Mouse (Mus musculus) gastrocnemius, adult 18-20 months (tissue): ENCODE data around the gene C1galt1. TPM values are rescaled to one million over a fixed set of nuclear protein-coding genes. Genes with fewer than 3 reads are reported as not detected.

ENCODE experiments used
- DNase-seq: peaks from one replicate; pipeline ENCODE4 v3.0.0; 2021; ENCODE audit warnings: low spot score
- total RNA-seq, 2 experiments: library from RNA; stranded (reverse); gene quantifications; 2 replicates each; pipeline ENCODE4 v1.2.3; 2021

Gene C1galt1
- total RNA-seq, 2 experiments from 2014 or later: 14.1 to 14.3 TPM

DNA sequence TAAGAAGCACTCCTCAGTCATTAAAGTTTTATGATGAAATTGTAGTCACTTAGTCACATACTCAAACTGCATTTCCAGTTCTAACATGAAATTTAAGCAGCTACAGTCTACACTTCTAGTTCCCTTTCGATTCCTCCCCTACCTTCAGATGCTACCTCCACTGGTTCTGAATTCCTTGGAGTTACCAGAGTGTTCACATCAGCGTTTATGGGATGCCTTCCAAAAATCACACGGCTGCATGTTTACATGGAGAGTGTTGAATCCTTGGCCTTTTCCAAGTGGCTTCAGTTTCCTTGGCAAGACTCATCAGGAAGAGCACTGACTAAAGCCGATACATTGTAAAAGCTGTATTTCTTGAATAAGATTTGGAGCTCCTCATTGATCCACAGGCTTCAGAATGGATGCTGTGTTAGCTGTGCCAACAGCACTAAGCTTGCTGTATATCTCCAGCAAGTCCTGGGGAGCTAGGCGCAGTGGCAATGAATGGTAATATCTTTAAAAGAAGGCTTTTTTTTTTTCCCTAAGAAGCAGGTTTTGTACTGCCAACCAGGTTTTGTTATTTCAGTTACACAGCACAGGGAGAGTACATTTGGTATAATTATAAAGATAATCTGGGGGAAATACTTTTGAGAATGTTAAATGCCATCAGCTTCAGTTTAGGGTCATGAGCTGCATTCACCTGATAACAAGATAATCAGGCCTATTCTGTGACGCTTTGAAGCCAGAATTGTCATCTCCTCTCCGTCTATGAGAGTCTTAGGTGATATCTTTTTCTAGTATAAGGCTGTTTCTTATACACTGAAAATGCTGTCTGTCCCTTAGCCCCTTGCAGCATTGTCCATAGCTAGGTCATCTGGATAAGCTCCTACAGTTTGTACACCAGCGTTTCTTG, 13.0 kb downstream of the C1galt1 start:
- DNase-seq: no peak

DNA sequence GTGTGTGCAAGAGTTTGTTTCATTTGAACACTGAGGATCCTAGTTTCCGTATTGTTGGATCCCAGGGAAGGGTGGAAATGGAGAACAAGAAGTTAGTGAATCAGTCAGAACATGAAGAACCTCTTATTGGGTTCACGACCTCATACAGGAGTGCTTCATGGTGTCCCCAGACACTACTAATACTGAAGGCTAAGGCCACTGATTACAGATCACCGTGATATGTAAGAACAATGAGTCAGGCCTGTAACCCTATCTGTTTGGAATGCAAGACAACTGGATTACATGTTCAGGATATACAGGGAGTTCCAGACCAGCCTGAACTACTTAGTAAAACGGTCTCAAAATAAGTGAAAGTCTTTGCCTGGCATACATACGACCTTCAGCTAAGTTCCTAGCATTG, 13.9 kb downstream of the C1galt1 start:
- DNase-seq: peak; percentile 30

DNA sequence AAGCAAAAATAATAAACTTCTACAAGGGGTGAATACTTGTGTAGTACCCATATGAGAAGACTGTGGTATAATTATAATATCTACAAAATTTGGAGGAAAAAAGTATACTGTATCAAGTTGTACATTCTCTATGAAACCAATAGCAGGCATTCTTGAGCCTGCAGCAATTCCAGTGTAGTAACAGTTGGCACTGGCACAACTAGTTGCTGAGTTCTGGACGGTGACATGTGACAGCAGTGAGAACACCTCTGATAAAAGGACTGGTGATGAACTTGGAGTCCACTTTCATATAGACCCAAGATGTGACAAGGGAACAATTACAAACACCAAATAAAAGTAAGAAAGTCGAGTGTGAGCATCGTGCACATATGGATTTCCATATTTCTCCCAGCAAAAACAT, 14.5 kb downstream of the C1galt1 start:
- DNase-seq: no peak

DNA sequence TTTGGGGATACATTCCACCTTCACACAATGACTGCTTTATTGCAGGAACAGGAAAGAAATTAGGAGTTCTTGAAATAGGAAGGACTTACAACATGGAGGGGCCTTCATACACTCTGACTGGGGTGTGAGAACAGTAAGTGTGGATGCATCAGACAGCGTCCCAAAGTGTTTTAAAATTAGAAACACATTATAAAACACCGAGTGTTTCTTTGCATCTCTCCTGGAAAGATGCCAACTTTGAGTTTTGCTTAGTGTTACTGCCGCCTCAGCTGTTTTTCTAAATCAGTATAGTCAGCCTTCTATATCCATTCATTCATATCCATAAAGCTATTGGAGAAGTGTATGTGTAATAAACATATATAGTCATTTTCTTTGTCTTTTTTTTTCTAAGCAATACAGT, 16.4 kb downstream of the C1galt1 start:
- DNase-seq: no peak

DNA sequence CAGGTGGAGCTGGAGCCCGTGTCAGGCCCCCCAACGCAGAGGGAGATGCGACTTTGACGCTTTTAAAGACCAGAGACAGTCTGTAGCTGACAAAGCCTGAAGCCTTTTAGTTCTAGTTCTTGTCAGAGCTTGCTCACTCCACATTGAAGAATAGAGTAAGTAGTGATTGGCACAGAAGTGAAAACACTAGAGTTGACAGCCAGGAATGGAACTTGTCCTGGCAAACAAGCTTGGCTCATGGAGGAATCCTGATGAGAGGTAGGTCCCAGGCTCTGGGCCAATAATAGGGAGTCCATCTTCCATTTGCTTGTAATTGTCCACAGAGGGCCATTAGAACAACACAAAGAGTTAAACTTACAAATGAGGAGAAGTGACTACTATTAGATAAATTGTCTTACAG, 18.7 kb downstream of the C1galt1 start:
- DNase-seq: no peak

DNA sequence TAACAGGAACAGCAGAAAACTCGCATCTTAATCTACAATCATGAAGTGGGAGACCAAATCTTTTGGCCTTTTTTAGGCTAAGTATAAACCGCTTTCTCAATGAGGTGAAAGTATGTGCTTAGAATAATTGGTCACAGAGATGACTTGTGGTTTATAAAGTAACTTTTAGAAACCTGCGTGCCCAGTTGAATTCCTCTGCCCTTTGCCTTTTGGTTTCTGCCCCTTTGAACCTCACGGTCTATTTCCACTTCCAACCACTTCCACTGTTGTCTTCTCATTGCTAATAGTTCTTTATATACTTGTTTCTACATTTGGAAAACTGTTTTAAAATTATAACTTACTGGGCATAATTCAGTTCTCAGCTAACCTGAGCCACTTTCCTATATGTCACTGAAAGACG, 32.2 kb downstream of the C1galt1 start:
- no peak for DNase-seq

DNA sequence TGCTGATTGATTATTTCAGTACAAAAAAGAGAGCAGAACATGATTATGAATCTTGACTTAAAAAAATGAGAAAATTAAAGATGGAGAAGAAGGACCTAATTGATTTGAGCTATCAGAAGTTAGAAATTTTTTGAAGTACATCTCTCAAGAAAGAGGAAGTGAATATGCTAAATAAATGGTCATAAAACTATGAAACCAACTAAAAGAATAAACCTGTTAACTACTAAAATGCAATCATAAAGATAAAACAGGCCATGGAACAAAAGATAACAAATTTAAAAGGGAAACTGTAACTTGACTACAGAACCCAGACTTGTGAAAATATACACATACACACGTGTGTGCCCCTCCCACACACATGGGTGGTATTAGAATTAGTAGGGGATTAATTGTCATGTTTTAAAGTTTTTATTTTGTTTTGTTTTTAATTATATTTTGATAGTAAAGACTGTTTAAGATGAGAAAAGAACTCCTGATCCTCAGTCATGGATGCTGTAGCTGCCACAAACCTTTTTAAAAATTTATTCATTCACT, 37.0 kb downstream of the C1galt1 start:
- no peak for DNase-seq

DNA sequence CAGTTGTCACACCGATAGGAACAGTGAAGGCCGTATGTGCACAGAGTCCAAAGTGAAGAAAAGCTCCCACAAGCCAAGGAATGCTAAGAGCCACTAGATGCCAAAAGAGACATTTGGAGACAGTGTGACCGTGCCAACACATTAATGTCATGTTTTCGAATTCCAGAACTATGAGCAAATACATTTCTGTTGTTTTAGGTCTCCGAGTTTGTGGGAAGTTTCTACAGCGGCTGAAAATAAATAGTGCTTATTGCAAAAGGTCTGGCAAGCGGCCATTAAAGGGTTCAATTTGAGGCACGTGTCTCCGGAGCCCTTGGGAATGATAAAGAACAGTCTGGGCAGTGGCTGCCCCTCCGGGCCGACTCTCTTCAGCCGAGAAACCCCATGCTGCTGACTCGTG, 37.9 kb downstream of the C1galt1 start:
- peak; percentile 77 for DNase-seq

DNA sequence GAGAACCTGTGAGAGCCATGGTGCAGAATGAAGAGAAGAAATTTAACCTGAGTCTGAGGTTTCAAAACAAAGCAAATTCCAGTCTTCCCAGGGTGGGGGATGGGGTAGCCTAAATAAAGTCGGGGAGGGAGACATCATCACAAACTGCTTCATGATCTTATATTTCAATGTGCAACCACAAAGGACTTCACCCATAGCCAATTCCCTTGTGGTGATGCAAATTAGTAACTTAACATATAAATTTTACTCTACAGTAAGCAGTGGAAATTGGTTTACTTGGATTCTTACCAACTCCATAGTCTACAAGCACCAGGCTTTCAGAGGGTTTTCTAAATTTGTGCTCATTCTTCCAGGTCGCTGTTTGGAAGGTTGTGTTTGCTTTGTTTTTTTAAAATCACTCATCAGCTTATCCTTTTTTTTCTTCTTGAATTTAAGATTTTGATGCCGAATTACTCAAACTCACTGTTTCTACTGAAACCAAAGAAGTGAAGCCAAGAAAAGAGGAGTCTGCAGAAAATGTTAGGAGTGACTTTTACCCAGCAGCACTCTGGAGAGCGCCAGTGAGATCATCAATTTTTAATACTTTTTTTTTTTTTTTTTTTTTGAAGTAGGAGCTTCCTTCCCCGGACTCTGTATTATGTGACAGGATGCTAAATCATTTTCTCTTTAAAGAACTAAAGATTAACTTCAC, 41.5 kb downstream of the C1galt1 start:
- DNase-seq: no peak

DNA sequence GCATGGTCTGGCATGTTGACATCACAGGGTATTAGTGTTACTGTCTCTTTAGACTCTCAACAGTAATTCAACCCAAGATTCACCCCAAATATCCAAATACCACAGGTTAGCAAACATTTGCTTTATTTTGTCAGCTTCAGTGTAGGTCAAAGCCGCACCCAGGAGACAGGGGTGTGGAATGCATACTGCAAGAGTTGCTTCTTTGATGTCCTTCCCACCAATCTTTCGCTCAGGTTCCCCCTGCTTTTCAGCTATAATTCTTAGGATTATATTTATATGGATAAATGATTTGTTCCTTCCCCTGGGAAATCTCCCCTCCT, 42.0 kb downstream of the C1galt1 start:
- no peak for DNase-seq

DNA sequence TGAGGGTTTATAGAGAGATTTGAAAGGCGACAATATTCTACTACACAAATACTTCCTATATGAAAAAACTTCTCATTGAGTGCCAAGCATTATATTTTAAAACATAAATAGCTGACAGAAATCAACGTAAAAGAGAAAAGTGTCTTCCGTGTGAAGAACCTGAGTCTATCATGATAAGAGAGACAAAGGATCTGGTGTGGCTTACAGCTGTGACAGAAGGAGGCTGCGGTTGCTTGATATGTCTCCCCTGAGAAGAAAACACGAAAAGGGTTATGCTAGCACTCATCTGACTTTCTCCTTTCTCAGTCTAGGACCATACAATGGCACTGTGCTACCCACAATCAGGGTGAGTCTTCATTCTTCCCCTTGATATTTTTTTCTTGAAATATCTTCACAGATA, 51.7 kb downstream of the C1galt1 start:
- no peak for DNase-seq

DNA sequence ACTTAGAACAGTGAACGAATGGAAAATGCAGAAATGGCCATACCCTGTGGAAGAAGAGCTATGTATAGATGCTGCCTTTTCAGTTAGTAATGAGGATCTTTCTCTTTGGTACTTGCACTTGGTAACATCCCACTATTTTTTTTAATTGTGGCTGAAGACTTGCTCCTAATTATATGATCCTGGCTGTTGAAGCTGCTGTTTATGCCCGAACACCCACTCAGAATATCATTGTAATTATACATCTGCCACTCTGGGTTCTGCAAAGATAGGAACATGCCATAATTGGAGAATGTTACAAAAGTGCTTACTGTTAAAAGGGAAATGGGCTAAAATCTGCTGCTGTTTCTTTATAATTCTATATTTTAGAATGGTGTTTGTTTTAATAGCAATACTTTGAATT, 67.4 kb downstream of the C1galt1 start:
- DNase-seq: no peak

Other genes starting within 250 kb of the C1galt1 start
- gene Asns, start 151.6 kb upstream of the C1galt1 start, total RNA-seq: 1 to 10 TPM; 1.7 to 2.6 TPM